Mouse (Mus musculus): ENCODE results near the gene Otub1.

- no peak for TF ChIP-seq CTCF (IDR thresholded peaks at IDR 0.05 in 2 of 3, conservative IDR thresholded peaks at IDR 0.05 in 1 of 3; ENCODE audit: control insufficient read depth in 1 of 3, insufficient read depth in 1 of 3, low read depth in 2 of 3, low read length in 3 of 3, poor library complexity in 1 of 3, severe bottlenecking in 1 of 3)
- TF ChIP-seq MAZ (IDR thresholded peaks at IDR 0.05; ENCODE audit: low read depth, low read length): no peak
- TF ChIP-seq RAD21 (IDR thresholded peaks at IDR 0.05; ENCODE audit: low read depth, low read length): no peak
- no peak for TF ChIP-seq POLR2A (IDR thresholded peaks at IDR 0.05; ENCODE audit: control insufficient read depth in 1 of 2, insufficient read depth in 1 of 2, low read depth in 1 of 2, low read length in 2 of 2, poor library complexity in 1 of 2)
- TF ChIP-seq ZNF384 (IDR thresholded peaks at IDR 0.05; ENCODE audit: low read depth, low read length): no peak
- no peak for TF ChIP-seq POLR2AphosphoS2 (IDR thresholded peaks at IDR 0.05; ENCODE audit: low read length)
- no peak for TF ChIP-seq ZC3H11A (IDR thresholded peaks at IDR 0.05; ENCODE audit: low read depth, low read length)
- TF ChIP-seq NELFE (IDR thresholded peaks at IDR 0.05; ENCODE audit: low read depth, low read length): no peak
- no peak for TF ChIP-seq MYB (IDR thresholded peaks at IDR 0.05; ENCODE audit: low read depth, low read length)
- TF ChIP-seq SIN3A (IDR thresholded peaks at IDR 0.05; ENCODE audit: low read length): no peak
Measured at GRCm38 (mm10) chr19:7225096-7225690, 19.1 kb upstream of the Otub1 start.
